Mouse (Mus musculus) embryo, embryonic 9.5 days (tissue): ENCODE measurements around the gene Arfgap2.

Source experiments
- DNase-seq: peaks from one replicate; pipeline ENCODE4 v3.0.0-alpha.2; 2017; ENCODE audit errors: extremely low spot score

Arfgap2 gene

DNA sequence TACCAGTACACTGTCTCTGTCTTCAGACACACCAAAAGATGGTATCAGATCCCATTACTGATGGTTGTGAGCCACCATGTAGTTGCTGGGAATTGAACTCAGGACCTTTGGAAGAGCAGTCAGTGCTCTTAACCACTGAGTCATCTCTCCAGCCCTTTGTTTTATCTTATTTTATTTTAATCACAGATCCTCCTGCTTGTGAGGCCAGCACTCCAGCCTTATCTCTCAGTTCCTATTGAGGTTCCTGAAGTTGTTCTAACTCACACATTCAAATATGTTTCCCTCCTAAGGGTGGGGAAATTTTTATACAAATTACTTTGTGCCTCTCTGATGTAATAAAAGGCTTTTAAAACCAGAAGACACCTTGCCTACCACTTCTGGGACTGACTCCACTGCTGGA is 41.8 kb downstream of the Arfgap2 start:
- no peak for DNase-seq

DNA sequence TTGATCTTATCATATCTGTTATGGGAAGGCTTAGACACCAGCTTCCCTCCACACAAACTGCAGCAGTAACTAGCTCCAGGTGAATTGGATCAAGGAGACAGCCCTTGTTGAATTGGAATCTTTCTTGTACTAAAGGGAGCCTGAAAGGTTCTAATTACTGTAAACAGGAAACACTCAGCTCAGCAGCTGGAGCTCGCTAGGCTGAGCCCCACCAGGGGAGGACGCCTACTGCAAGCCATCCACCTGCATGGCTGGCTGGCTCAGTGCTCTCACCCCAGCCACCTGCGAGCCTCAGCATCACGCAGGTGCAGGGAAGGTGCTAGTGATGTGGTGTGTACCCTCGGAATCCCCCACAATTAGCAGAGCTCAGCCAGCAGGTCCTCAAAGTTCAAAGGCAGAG is 43.9 kb downstream of the Arfgap2 start:
- DNase-seq: peak; percentile 14

- DNase-seq: no peak
Measured at GRCm38 (mm10) chr2:91309546-91309945, 44.8 kb downstream of the Arfgap2 start.

DNA sequence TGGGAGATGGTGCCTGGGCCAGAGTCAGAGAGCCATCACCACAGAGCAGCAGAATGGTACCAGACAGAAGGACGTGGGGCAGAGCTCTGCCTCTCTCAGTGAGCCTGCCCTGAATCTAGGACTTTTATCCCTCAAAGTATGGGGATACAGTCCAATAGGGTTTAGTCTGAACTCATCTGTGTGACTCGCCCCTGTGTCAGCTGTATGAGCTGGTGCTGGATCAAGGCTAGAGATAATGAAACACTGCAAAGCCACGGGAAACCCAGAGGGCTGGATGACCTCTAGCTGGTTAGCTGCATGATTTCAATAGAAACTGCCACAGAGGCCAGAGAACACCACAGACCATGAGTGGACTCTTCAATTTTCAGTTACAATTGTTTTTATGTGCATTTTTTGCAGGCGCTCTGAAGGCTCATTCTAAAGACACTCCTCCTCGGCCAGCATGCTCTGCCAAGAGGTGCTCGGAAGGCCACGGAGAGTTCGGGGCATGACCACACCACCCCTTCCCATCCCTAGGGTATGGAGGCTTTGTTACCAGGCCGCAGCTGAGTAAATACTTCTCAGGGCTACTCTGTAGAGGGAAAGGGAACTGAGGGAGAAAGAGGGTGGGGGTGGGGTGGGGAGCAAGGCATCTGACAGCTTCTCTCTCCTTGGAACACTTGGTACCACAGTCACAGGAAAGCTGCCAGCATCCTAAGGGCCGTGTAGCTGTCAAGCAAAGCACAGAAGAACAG is 48.0 kb downstream of the Arfgap2 start:
- peak; percentile 48 for DNase-seq

DNA sequence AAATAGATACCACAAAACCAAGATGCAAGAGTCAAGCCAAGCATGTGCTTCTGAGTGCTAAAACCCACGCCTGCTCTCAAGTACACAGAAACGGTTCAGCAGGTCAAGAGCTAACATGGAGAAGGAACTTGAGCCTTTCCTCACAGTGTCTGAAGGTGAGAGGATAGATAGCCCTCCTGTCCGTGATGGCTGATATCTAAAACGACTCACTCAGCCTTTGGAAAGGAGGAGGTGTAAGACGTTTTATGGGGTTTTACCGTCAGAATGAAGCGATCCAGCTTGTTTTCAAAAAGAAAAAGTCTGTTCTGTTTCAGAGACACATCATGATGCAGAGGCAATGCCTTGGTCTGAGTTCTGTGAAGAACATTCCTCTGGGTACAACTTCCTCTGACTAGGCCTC is 49.4 kb downstream of the Arfgap2 start:
- DNase-seq: no peak

DNA sequence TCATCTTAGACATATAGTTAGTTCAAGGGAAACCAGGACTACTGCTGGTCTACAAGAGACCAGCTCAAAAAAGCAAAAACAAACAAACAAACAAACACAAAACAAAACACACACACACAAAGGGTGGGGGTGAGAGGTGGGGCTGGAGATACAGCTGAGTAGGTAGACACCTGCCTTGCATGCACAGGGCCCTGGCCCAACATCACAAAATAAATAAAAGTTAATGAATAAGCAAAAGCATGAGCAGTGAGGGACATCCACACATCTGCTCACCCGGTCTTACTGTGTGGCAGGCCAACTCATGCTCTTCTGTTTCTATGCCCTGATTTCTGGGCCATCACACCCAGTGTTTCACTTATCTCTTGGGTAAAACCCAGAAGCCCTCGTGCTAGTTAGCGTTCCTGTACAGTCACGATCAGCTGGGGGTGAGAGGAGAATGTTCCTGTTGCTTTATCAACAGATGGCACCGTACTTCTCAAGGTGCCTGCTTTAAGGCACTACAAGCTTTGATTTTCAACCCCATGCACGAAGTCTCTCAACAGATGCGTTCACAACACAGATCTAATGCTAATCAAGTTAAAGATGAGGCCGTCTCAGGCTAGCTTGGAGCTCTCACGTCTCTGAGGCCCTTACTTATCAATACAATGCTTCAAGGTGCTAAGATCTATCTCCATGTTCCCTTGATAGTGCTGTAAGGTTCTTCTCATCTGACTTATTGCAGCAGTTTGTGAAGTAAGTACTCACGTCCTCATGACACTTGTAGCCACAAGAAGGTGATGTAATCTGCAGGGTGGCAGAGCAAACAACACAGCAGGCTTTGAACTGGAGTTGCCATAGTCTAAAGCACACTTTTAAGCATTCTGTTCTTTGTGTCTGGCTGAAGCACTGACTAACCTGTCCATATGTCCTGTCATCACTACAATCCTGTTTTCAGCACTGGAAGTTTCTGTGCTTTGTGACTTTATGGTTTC is 56.1 kb downstream of the Arfgap2 start:
- no peak for DNase-seq

DNA sequence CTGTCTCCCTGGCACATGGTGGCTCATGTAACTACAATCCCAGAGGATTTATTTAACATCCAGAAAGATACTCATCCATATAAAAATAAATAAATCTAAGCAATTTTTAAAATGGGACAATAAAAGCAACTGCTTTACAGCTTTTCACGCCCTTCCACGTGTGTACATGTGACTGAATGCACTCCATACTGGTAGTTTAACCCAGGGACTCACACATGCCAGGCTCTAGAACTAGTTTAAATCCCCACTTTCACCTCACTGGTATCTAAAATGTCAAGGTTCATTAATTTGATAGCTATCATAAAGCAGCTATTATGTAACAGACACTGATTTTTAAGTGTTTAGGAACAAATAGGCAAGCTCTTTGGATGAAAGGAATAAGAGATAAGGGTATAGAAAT is 57.1 kb downstream of the Arfgap2 start:
- no peak for DNase-seq

DNA sequence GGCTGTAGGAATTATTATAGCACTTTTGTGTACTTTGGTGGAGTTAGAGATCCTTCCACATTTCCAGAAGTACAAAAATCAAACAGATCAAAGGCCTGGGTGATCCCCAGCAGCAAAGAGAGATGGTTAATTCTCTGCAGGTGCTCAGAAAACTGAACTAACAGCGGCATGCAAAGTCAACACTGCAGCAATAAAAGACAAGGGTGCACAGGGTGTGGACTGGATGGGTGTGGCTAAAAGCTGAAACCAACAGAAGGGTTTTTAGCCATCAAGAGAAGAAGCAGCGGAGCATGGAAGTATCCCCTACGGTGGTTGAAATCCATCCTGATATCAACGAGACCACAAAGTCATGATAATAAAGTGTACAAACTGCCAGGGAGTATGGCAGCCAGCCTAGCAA is 57.7 kb downstream of the Arfgap2 start:
- no peak for DNase-seq

GRCm38 (mm10) chr2:91324346-91324745 is 59.6 kb downstream of the Arfgap2 start:
- no peak for DNase-seq

GRCm38 (mm10) chr2:91324761-91325421 is 60.1 kb downstream of the Arfgap2 start:
- peak; percentile 17 for DNase-seq
